Mouse (Mus musculus): ENCODE results near the gene Ranbp3. TPM values are rescaled to one million over a fixed set of nuclear protein-coding genes. Genes with fewer than 3 reads are reported as not detected.

Ranbp3 gene
- total and polyA plus RNA-seq, 2 experiments: 14.3 to 38.7 TPM

- no peak for TF ChIP-seq CTCF (IDR thresholded peaks at IDR 0.05; ENCODE audit: low read depth, low read length)
- no peak for TF ChIP-seq POLR2A (IDR thresholded peaks at IDR 0.05; ENCODE audit: extremely low read depth, insufficient read depth, low read length)
- H3K9ac ChIP-seq (ENCODE audit: low read depth, low read length): no peak overlapping the region
- WGBS: 90% methylated on average over 11 of the region's 11 CpGs
Measured at GRCm38 (mm10) chr17:56715360-56715759, 42.3 kb downstream of the Ranbp3 start.

GRCm38 (mm10) chr17:56715914-56716654 lies 43.0 kb downstream of the Ranbp3 start:
- Histone ChIP-seq H3K9ac (ENCODE audit: low read depth, low read length) (peak overlapping the region; percentile 86), H3K79me2 (ENCODE audit: control insufficient read depth, insufficient read depth, low read length) (peaks cover 20% of the 10 kb centered on the region; the same call in 1 of the 2 replicates), H3K4me1 (ENCODE audit: control insufficient read depth, insufficient read depth, low read length) (peaks cover 6% of the 10 kb centered on the region), H3K36me3 (ENCODE audit: control insufficient read depth, insufficient read depth, low read length) (no peaks in the 10 kb centered on the region), H3K27ac (replicated peaks; ENCODE audit: insufficient read depth, low read depth, low read length) (no peak overlapping the region; the same call in 1 of the 2 replicates), H3K4me3 (ENCODE audit: insufficient read depth, low read depth, low read length) (peak overlapping the region; percentile 77), H3K27me3 (ENCODE audit: control insufficient read depth, insufficient read depth, low read length) (no peaks in the 10 kb centered on the region)
- TF ChIP-seq POLR2A (IDR thresholded peaks at IDR 0.05; ENCODE audit: extremely low read depth, insufficient read depth, low read length) (no peak), CTCF (IDR thresholded peaks at IDR 0.05; ENCODE audit: low read depth, low read length) (no peak)
- 27% methylated on average over 22 of the region's 22 CpGs for WGBS
- no peak for DNase-seq (ENCODE audit: extremely low read depth, low read depth, low spot score)

More at GRCm38 (mm10) chr17:56715360-56715759, 42.3 kb downstream of the Ranbp3 start:
- no peak for DNase-seq (ENCODE audit: extremely low read depth, low read depth, low spot score)
- peaks cover 6% of the 10 kb centered on the region for H3K4me1 ChIP-seq (ENCODE audit: control insufficient read depth, insufficient read depth, low read length)
- no peak overlapping the region for H3K27ac ChIP-seq (replicated peaks; ENCODE audit: insufficient read depth, low read depth, low read length)
- H3K79me2 ChIP-seq (ENCODE audit: control insufficient read depth, insufficient read depth, low read length): peaks cover 20% of the 10 kb centered on the region; the same call in 1 of the 2 replicates
- no peaks in the 10 kb centered on the region for H3K36me3 ChIP-seq (ENCODE audit: control insufficient read depth, insufficient read depth, low read length)
- no peak overlapping the region for H3K4me3 ChIP-seq (ENCODE audit: insufficient read depth, low read depth, low read length)
- no peaks in the 10 kb centered on the region for H3K27me3 ChIP-seq (ENCODE audit: control insufficient read depth, insufficient read depth, low read length)

GRCm38 (mm10) chr17:56716655-56717362 lies 43.7 kb downstream of the Ranbp3 start:
- peak overlapping the region; percentile 86 for H3K9ac ChIP-seq (ENCODE audit: low read depth, low read length)
- peak overlapping the region; percentile 91 for H3K4me3 ChIP-seq (ENCODE audit: insufficient read depth, low read depth, low read length)
- DNase-seq (ENCODE audit: extremely low read depth, low read depth, low spot score): peak; percentile 96
- TF ChIP-seq CTCF (IDR thresholded peaks at IDR 0.05; ENCODE audit: low read depth, low read length) (no peak), POLR2A (IDR thresholded peaks at IDR 0.05; ENCODE audit: extremely low read depth, insufficient read depth, low read length) (peak; percentile 73; the same call in 1 of the 2 replicates)
- peak overlapping the region; percentile 69 for H3K27ac ChIP-seq (replicated peaks; ENCODE audit: insufficient read depth, low read depth, low read length)
- under 1% methylated on average over 55 of the region's 55 CpGs for WGBS
- H3K79me2 ChIP-seq (ENCODE audit: control insufficient read depth, insufficient read depth, low read length): peaks cover 20% of the 10 kb centered on the region; the same call in 1 of the 2 replicates
- H3K36me3 ChIP-seq (ENCODE audit: control insufficient read depth, insufficient read depth, low read length): no peaks in the 10 kb centered on the region
- peaks cover 6% of the 10 kb centered on the region for H3K4me1 ChIP-seq (ENCODE audit: control insufficient read depth, insufficient read depth, low read length)
- no peaks in the 10 kb centered on the region for H3K27me3 ChIP-seq (ENCODE audit: control insufficient read depth, insufficient read depth, low read length)

GRCm38 (mm10) chr17:56717363-56718058 lies 44.4 kb downstream of the Ranbp3 start, which contains the start of the genes Ndufa11 and Vmac:
Gene Ndufa11 (plus strand): TSS chr17:56717767.
Gene Vmac (minus strand): TSS chr17:56718022.
- under 1% methylated on average over 59 of the region's 59 CpGs for WGBS
- Histone ChIP-seq H3K4me3 (ENCODE audit: insufficient read depth, low read depth, low read length) (peak within 1 kb of the TSS; percentile 91), H3K4me1 (ENCODE audit: control insufficient read depth, insufficient read depth, low read length) (peaks cover 6% of the 10 kb centered on the region), H3K27me3 (ENCODE audit: control insufficient read depth, insufficient read depth, low read length) (no peaks in the 10 kb centered on the region), H3K36me3 (ENCODE audit: control insufficient read depth, insufficient read depth, low read length) (no peaks in the 10 kb centered on the region), H3K79me2 (ENCODE audit: control insufficient read depth, insufficient read depth, low read length) (peaks cover 20% of the 10 kb centered on the region; the same call in 1 of the 2 replicates), H3K27ac (replicated peaks; ENCODE audit: insufficient read depth, low read depth, low read length) (peak within 1 kb of the TSS; percentile 92), H3K9ac (ENCODE audit: low read depth, low read length) (peak within 1 kb of the TSS; percentile 95)
- no peak for TF ChIP-seq CTCF (IDR thresholded peaks at IDR 0.05; ENCODE audit: low read depth, low read length)
- TF ChIP-seq POLR2A (IDR thresholded peaks at IDR 0.05; ENCODE audit: extremely low read depth, insufficient read depth, low read length): peak; percentile 69
- DNase-seq (ENCODE audit: extremely low read depth, low read depth, low spot score): peak; percentile 86

- Histone ChIP-seq H3K79me2 (ENCODE audit: control insufficient read depth, insufficient read depth, low read length) (peaks cover 20% of the 10 kb centered on the region; the same call in 1 of the 2 replicates), H3K27me3 (ENCODE audit: control insufficient read depth, insufficient read depth, low read length) (no peaks in the 10 kb centered on the region), H3K9ac (ENCODE audit: low read depth, low read length) (no peak overlapping the region), H3K27ac (replicated peaks; ENCODE audit: insufficient read depth, low read depth, low read length) (no peak overlapping the region), H3K4me3 (ENCODE audit: insufficient read depth, low read depth, low read length) (no peak overlapping the region), H3K36me3 (ENCODE audit: control insufficient read depth, insufficient read depth, low read length) (no peaks in the 10 kb centered on the region), H3K4me1 (ENCODE audit: control insufficient read depth, insufficient read depth, low read length) (peaks cover 4% of the 10 kb centered on the region; the same call in 1 of the 2 replicates)
- no peak for DNase-seq (ENCODE audit: extremely low read depth, low read depth, low spot score)
- TF ChIP-seq CTCF (IDR thresholded peaks at IDR 0.05; ENCODE audit: low read depth, low read length): no peak
- 85% methylated on average over 5 of the region's 5 CpGs for WGBS
Measured at GRCm38 (mm10) chr17:56722441-56722840, 49.3 kb downstream of the Ranbp3 start.

Data from liver, adult 2 months (tissue).